Mouse (Mus musculus): ENCODE data around the gene Ntn1. TPM values are rescaled to one million over a fixed set of nuclear protein-coding genes. Genes with fewer than 3 reads are reported as not detected.

Ntn1 gene
- polyA plus RNA-seq, 1 experiment from 2014 or later, result 12.5 TPM

- Histone ChIP-seq H3K4me1 (0 out of 2 replicates have a peak, but pooled peaks cover 7% of the 10 kb centered on the region), H3K4me2 (replicated peaks) (no peak overlapping the region), H3K9me3 (replicated peaks) (no peaks in the 10 kb centered on the region), H3K27ac (replicated peaks) (no peak overlapping the region), H3K36me3 (no peaks in the 10 kb centered on the region), H3K9ac (no peak overlapping the region), H3K4me3 (replicated peaks) (no peak overlapping the region), H3K27me3 (no peaks in the 10 kb centered on the region)
- ATAC-seq (ENCODE audit: insufficient number of reproducible peaks, low FRiP score, low TSS enrichment, low read depth), result no peak
- 66% methylated on average over 4 of the region's 4 CpGs for WGBS
Observed at GRCm38 (mm10) chr11:68172648-68173045, 228.0 kb downstream of the Ntn1 start.

- Histone ChIP-seq H3K9ac (no peak overlapping the region), H3K4me1 (0 out of 2 replicates have a peak, but pooled peaks cover 3% of the 10 kb centered on the region), H3K4me3 (replicated peaks) (no peak overlapping the region), H3K4me2 (replicated peaks) (no peak overlapping the region), H3K27ac (replicated peaks) (no peak overlapping the region), H3K9me3 (replicated peaks) (no peaks in the 10 kb centered on the region), H3K36me3 (no peaks in the 10 kb centered on the region), H3K27me3 (no peaks in the 10 kb centered on the region)
- ATAC-seq (ENCODE audit: insufficient number of reproducible peaks, low FRiP score, low TSS enrichment, low read depth), result no peak
- 85% methylated on average over 7 of the region's 7 CpGs for WGBS
Observed at GRCm38 (mm10) chr11:68171973-68172647, 228.5 kb downstream of the Ntn1 start.

- H3K9ac ChIP-seq, result no peak overlapping the region
- no peak overlapping the region for H3K4me2 ChIP-seq (replicated peaks)
- 87% methylated on average over 4 of the region's 4 CpGs for WGBS
- no peaks in the 10 kb centered on the region for H3K36me3 ChIP-seq
- no peaks in the 10 kb centered on the region for H3K9me3 ChIP-seq (replicated peaks)
- ATAC-seq (ENCODE audit: insufficient number of reproducible peaks, low FRiP score, low TSS enrichment, low read depth), result no peak
- no peaks in the 10 kb centered on the region for H3K27me3 ChIP-seq
- no peak overlapping the region for H3K4me3 ChIP-seq (replicated peaks)
- no peak overlapping the region for H3K27ac ChIP-seq (replicated peaks)
- H3K4me1 ChIP-seq, result no peaks in the 10 kb centered on the region
Observed at GRCm38 (mm10) chr11:68168427-68168826, 232.2 kb downstream of the Ntn1 start.

GRCm38 (mm10) chr11:68164408-68164807 is 236.2 kb downstream of the Ntn1 start:
- H3K4me1 ChIP-seq, result no peaks in the 10 kb centered on the region
- ATAC-seq (ENCODE audit: insufficient number of reproducible peaks, low FRiP score, low TSS enrichment, low read depth), result no peak
- no peaks in the 10 kb centered on the region for H3K9me3 ChIP-seq (replicated peaks)
- no peak overlapping the region for H3K4me2 ChIP-seq (replicated peaks)
- no peaks in the 10 kb centered on the region for H3K27me3 ChIP-seq
- no peak overlapping the region for H3K4me3 ChIP-seq (replicated peaks)
- H3K36me3 ChIP-seq, result no peaks in the 10 kb centered on the region
- 86% methylated on average over 5 of the region's 5 CpGs for WGBS
- H3K27ac ChIP-seq (replicated peaks), result no peak overlapping the region
- H3K9ac ChIP-seq, result no peak overlapping the region

GRCm38 (mm10) chr11:68159867-68160266 is 240.8 kb downstream of the Ntn1 start:
- Histone ChIP-seq H3K9ac (no peak overlapping the region), H3K4me3 (replicated peaks) (no peak overlapping the region), H3K4me2 (replicated peaks) (no peak overlapping the region), H3K27ac (replicated peaks) (no peak overlapping the region), H3K9me3 (replicated peaks) (no peaks in the 10 kb centered on the region), H3K4me1 (peaks cover 3% of the 10 kb centered on the region; the same call in 1 of the 2 replicates), H3K27me3 (no peaks in the 10 kb centered on the region), H3K36me3 (no peaks in the 10 kb centered on the region)
- 78% methylated on average over 4 of the region's 4 CpGs for WGBS
- ATAC-seq (ENCODE audit: insufficient number of reproducible peaks, low FRiP score, low TSS enrichment, low read depth), result no peak

Small RNAs within 50 kb of the gene (microRNA-seq; reads per million reads assigned to microRNA genes)
- gene Mir6406 (ENCODE audit: borderline number of aligned reads), result not detected

Other genes with a start within 250 kb of the Ntn1 start
- 0.55 and 1.0 TPM in 2 replicates for gene Pik3r5, start 31.3 kb upstream of the Ntn1 start, polyA plus RNA-seq (2015; fragmentation: Nextera tagmentation; extraction: Ambion mirVana)
- 2.7 and 3.9 TPM in 2 replicates for gene Pik3r6, start 102.2 kb upstream of the Ntn1 start, polyA plus RNA-seq (2015; fragmentation: Nextera tagmentation; extraction: Ambion mirVana)
- 2.5 and 3.4 TPM in 2 replicates for gene Mfsd6l, start 155.4 kb upstream of the Ntn1 start, polyA plus RNA-seq (2015; fragmentation: Nextera tagmentation; extraction: Ambion mirVana)
- gene Ccdc42, start 186.2 kb upstream of the Ntn1 start, polyA plus RNA-seq (2015; fragmentation: Nextera tagmentation; extraction: Ambion mirVana), result 0.20 TPM in 1 of 2 replicates, not detected in the other